Mouse (Mus musculus) adrenal gland, adult 8-10 months (tissue): Measurements from ENCODE around the gene Prpf39. TPM values are rescaled to one million over a fixed set of nuclear protein-coding genes. Genes with fewer than 3 reads are reported as not detected.

Experiments used
- DNase-seq: peaks from one replicate; pipeline ENCODE4 v3.0.0; 2022
- total RNA-seq, 4 experiments: library from RNA; stranded (reverse); gene quantifications; 2 replicates each; pipeline ENCODE4 v1.2.4; 2022

Gene Prpf39
- total RNA-seq, result 10 to 100 TPM; 23.6 to 70.7 (median 44.5) TPM

DNA sequence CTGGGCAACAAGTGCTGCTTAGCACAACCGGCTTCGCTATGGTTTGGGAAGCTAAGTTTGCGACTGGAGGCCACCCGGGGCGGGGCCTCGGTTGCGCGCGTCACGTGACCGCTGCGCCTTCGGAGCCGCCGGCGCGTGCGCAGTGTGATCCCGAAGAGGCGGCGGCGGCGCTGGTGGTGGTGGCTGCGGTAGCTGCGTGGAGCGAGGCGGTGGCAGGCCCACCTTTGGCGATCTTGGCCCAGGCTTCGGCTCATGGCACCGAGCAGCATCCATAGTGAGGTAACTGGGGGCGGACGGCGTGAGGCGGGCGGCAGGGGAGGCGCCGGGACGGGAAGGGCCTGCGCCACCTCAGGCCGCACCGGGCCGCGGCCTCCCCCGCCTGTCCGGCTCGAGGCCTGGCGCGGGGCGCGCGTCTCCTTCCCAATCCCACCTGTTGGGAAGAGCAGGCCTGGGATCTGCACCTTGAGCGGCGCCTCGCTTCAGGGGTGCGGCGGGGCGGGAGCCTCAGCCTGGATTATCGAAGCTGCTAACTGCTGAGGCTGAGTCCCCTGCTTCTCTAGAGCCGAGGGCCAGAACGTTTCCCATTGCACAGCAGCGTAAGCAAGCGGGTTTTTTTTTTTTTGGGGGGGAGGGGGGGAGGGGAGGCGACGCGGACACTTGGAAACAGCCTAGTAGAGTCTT is at the start of gene Prpf39:
Gene Prpf39, plus strand, starts transcription at position 144 of the 681 bp plus-strand sequence.
- DNase-seq, result peak; percentile 82

DNA sequence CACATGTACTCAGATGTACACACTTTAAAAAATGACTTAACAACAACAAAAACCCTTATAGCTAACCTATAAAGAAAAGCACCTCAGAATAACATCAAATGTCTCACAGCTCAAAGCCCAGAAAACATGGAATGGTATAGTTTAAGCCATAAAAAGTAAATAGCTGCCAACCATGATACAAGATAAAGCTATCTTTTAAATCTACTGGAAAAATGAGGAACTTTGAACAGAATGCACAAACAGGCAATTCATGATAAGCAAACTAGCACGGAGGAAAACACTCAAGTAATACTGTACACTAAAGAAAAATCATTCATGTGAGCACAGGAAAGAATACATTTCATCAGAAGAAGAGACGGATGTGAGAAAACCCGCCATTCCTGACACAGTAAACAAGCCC is 28.4 kb upstream of the Prpf39 start:
- DNase-seq, result no peak

DNA sequence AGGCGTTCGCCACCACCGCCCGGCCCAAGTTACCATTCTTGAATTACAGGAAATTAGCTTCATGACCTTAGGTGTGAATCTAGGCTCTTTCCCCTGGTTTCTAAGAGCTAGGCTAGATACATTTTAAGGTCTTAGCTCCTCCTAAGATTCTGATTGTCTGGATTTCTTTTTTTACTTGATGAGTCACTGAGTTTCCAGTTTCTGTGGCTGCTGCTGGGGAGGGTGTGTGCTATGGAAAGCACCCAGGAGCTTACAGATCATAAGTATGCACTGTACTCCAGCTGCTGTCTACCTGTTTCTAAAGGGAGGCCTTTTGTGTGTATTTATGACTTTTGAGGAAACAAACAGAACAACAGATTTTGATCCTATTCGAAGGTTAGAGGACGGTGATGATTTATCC is 13.3 kb upstream of the Prpf39 start:
- no peak for DNase-seq

DNA sequence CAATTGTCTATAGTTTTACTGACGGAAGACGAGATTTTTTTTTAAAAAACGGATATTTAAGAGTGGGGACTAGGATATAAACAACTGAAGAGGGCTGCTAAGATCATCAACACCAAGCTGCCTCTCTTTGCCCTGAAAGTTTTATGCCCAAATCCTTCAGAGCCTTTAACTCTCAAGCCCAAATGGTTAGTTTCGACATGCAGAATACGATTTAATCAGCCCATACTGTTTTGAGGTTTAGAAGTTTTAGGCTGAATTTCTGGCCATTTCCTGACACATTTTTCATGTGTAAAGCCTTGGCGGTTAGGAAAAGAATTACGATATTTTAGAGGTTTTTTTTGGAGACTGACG is 319 bp upstream of the Prpf39 start:
- DNase-seq, result no peak

DNA sequence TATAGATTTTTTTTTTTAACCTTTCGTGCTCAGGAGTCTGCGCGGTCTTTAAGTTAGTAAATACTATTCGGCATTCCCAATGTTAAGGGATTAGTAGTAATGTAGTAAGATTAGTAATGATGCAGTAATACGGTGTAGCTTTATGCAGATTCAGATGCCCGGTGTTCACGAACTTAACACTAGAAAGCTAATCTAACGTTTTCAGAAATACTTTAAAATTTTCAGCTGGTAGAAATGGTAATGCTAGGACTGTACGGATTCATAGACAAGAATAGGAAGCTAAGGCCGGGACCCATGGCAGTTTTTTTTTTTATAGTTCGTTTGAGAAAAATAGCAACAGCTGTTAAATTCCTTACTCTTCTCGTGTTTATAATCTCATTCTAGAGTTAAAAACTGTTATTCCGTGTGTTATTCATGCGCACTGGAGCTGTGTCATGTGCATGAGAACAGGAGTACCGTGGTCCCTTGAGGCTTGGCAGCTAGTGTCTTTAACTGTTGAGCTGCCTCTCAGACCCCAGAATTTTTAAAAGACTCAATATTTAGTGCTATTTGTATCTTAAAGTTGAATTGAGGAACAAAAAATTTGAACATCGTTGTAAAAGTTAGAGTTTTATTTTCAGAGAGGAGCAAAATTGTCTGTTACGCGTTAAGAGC is 886 bp downstream of the Prpf39 start:
- DNase-seq, result no peak

DNA sequence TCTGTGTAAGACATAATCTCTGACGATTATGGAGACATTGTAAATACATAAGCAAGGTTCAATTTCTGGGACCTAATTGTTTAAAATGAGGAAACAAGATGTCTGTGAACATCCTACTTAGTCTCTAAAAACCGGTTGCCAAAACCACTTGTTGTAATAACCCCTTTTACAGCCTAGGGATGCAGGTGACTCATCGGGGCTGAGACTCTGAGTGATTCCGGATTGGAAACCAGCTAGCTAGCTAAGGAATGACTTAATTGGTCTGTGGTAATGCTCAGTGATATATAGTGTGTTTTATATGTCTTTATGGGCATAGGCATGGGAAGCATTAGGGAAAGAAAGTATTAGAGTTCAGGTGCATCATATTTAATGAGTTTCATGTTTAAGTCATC is 1.4 kb downstream of the Prpf39 start:
- DNase-seq, result peak; percentile 14

DNA sequence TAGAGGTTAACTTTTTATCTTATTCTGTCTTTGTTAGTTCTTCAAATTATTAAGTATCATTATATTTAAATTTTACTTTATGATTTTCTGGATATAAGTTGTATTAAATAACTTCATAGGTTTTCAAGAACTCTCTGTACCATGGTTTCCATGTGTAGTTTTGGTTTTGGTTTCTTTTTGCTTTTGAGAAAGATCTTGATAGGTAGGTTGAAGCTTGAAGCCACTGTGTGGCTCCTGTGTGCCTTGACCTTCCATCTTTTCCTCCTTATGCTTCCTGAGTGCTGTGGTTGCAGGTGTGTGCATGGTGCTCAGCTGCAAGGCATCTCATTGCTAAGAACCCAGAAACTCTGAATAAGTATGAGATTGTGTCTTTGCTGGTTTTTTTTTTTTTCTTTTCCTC is 12.7 kb downstream of the Prpf39 start:
- DNase-seq, result no peak

DNA sequence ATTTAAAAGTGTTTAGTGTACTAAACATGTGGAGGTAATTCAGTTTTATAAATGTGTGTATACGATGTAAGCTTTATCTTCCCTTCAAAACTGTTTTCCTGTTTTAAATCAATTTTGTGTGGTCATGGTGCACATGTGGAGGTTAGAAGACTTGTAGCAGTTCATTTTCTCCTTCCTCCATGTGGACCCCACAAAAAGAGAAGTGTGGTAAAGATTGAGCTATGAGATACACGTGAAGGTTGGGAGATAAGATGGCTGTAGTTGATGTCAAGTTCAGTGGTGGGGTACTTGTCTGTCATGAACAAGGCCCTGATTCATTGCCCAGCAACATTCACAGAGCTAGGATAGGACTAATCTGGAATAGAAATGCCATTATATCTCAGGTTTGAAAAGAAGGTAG is 22.1 kb downstream of the Prpf39 start:
- no peak for DNase-seq

DNA sequence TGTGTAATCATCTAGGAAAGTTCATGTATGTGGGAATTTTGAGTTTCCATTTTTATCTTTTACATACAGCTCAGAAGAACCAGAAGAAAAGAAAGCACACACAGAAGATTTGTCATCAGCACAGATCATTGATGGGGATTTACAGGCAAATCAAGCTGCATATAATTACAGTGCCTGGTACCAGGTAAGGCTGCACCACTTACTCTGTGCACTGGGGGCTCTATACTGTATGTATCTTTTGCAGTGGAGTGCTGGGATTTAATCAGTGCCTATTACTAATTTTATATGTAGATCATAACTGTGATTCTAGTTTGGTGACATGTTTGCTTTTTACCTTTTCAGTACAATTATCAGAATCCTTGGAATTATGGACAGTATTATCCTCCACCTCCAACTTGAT is 24.9 kb downstream of the Prpf39 start:
- DNase-seq, result no peak

DNA sequence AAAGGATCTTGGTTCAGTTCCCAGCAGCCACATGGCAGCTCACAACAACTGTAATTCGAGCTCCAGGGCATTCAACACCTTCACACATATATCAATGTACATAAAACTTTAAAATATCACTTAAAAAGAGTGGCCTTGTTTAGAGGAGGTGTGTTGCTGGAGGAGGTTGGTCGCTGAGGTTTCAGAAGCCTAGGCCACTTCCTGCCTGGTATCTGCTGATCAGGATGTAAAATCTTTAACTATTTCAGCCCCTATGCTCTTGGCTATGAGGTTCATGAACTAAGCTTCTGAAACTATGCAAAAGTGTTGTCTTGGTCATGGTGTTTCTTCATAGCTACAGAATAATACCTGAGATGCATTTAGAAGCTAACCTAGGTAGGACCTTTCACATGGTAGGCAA is 29.1 kb downstream of the Prpf39 start:
- DNase-seq, result no peak

DNA sequence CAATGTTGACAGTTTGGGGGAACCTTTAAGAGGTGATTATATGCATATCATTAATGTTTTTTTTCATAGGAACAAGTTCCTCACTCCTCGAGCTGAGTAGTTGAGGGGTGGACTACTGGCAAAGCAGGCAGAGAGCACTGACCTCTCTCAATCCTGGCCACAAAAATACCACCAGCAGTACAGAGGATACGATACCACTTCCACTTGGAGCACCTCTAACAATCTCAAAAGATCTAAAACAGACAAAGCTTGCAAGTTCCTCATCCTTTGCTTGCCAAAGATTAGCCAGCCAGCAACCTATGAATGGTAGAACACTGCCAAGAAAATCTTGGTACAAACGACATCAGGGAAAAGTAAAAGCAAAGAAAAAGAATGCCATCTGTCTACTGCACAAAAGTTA is 30.1 kb downstream of the Prpf39 start:
- DNase-seq, result no peak

DNA sequence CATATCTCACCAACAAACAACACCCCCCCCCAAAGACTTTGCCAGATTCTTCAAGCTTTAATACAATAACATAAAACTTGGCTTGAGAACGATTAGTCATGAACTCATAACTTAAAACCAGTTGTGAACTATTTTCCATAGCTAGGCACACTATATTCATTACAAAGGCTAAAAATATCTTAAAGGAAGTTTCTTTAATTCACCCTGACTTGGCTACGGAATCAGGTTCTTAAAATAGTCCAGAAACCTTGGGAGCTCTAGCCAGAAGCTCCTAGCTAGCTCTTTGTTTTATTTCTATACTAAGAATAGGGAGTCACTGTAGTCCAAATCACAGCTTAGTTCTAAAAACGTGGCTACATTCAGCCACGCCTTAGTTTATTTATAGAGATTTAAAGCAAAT is 32.3 kb downstream of the Prpf39 start:
- no peak for DNase-seq

DNA sequence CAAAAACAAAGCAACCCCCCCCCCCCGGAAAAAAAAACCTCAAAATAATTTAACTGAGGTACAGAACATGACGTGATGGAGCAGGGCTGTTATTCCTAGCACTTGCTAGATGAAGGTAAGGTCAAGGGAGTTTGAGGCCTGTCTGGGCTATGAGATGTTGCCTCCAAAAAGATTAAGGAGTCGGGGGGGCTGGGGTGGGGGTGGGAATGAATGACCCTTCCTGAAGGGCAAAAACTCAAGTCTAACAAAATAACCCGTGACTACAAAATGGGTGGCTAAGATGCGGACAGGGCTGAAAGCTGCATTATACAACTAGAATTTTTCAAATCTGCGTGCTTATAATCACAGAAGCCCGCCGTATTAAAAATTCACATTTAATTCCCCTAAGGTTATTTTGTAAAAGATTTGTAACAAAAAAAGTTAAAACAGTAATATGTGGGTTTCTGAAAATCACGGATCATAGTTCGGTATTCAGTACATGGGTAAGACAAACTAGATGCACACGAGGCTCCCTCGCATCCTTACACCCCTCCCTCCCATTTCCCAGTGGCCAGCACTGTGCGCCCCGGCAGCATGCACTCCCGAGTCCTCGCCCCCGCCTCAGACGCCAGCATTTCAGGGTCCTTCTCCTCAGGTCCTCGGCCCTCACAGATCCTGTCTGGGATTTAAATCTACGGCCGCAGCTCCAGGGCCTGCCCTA is 36.9 kb downstream of the Prpf39 start:
- DNase-seq, result no peak

DNA sequence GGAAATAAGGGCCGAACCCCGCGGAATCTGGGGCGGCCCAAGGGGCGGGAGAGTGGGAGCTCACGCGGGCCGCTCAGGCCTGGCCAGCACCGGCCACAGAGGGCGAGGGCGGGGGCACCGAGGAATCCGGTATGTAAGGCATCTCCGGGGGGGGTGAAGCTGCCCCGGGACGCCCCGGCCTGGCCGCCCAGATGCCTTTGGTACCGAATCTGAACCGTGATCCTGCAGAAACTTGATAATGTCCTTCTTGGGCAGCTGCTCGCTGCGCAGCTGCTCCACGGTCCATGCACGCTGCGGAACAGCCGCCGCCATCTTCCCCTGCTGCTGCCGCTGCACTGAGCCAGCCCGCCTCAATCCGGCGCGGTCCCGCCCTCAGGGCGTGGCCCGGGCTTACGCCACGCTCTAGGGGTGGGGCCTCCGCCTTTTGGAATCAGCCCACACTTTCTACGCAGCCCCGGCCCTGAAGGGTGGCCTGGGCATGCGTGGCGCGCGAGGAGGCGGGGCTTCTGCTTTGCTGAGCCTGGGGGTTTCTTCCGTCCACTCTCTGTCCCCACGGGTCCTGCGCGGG is 37.6 kb downstream of the Prpf39 start, which contains the start of gene Fkbp3:
Gene Fkbp3, minus strand, starts transcription at position 397 of the 568 bp plus-strand sequence.
- peak; percentile 95 for DNase-seq

DNA sequence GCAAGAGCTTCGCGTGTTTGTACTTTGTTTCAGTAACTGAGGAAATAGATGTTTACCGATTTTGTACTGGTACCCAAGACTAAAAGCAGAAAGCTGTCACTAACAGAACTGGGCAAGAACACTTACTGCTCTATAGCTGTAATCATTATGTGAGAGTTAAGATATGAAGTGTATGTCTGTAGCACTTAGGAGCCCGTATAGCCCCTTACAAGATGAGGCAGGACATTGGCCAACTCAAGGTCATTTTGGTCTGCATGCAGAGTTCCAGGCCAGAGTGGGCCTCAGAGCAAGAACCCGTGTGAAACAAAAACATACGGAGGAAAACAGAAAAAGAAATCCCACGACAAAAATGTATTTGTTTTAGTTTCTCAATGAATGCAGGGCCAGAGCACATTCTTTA is 38.5 kb downstream of the Prpf39 start:
- no peak for DNase-seq

DNA sequence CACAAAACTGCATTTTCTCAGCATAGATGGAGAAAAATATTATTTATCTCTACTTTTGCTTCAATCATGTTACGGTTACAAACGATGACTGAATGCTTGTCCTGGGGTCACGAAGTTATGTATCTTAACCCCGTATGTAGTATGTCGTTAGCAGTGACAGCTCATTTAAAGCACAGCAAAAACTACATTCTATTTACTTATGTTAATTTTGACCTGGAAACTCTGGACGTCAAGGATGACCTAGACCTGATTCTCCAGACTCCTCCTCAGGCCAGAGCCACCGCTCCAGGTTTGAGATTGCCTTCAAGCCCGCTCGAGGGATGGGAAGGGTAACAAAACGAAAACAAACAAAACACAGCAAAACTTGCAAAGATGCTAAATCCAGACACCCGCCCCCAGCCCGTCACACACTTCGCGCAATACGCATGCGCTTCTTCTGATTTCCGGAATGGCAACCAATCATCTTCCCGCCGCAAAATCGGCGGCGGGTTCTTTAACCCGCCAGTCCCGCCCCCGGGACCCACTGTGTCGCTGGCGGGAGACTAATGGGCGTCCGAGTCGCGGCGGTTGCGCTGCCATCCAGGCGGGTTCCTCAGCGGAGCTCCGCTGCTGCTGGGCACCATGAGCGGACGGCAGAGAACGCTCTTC is 39.1 kb downstream of the Prpf39 start, which contains the start of gene Fancm:
Gene Fancm, plus strand, starts transcription at position 519 of the 648 bp plus-strand sequence.
- DNase-seq, result peak; percentile 90

DNA sequence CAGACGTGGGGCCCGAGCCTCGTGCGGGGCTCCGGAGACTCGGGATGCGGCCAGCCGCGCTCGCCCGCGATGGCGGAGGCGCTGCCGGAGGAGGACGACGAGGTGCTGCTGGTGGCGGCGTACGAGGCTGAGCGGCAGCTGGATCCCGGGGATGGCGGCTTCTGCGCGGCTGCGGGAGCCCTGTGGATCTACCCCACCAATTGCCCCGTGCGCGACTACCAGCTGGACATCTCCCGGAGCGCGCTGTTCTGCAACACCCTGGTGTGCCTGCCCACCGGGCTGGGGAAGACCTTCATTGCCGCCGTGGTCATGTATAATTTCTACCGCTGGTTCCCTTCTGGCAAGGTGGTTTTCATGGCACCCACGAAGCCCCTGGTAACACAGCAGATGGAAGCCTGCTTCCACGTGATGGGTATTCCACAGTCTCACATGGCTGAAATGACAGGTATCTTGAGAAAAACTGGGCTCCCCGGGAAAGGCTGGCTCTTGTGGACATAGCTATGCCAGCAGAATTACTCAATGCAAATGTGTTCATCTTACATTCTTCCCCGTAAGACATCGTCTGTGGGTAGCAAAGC is 39.7 kb downstream of the Prpf39 start:
- DNase-seq, result peak; percentile 27

DNA sequence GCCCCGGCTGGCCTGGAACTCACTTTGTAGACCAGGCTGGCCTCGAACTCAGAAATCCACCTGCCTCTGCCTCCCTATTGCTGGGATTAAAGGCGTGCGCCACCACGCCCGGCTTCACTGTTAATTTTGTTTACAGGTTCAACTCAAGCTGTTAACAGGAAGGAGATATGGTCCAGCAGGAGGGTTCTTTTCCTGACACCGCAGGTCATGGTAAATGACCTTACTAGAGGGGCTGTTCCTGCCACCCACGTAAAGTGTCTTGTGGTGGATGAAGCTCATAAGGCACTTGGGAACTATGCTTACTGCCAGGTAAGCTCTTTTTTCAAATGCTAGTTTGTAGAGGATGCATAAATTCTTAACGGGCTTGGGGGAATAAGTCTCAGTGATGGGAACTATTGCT is 40.8 kb downstream of the Prpf39 start:
- no peak for DNase-seq

DNA sequence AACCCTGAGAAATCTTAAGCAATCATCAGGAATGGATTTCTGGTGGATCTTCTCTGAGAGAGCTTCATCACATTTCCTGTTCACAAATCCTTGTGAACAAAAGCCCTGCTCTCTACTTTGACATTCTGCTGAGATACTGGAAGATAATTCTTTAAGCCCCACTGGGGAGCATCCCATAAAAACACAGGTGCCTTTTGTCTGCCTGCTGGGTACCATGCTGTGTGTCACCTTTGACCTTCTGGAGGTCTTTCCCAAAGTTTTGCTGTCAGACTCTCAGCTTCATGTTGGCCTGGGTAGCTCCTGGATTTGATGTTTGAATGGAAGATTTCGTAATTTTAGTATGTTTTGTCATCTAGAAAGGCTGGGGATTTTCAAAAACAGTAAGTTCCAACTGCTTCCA is 72.6 kb downstream of the Prpf39 start:
- DNase-seq, result no peak

DNA sequence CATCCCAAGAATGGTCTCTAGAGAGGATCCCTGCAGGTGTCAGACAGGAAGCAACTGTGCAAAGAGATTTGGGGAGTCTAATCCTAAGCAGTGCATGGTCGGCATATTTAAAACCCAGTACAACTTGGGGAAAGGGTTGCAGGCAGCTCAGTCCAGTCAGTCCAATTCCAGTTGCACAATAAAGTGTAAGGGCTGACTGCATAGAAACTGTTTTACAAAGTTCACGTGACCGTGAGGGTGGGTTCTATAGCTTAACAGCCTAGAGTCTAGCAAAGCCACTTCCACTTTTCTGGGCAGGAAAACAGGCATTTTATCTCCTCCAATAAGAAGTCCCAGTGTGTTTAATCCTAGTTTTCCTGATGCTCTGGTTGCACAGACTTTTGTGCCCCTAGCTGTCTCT is 75.4 kb downstream of the Prpf39 start:
- no peak for DNase-seq

DNA sequence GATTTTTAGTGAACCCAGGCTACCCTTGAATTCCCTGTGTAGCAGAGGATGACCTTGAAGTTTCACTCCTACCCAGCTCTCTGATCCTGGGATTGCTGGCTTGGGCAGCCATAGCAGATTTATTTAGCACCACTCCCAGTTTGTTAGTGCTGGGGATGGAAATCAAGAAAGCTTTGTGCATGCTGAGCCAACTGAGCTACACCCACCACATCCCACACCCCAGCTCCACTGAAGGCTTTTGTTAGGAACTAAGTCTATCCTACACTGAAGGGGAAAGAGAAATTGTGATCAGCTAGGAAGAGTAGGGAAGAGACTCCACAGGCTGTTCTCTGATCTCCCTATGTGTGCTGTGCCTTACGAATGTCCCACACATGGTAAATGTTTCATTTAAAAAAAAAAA is 76.7 kb downstream of the Prpf39 start:
- no peak for DNase-seq
